Mouse (Mus musculus) retina, postnatal 7 days (tissue): Measurements from ENCODE around the gene Dnah5.

Source experiments
- DNase-seq: peaks from one replicate; pipeline ENCODE4 v3.0.0-alpha.2; 2012; ENCODE audit warnings: low read depth, low spot score

Dnah5 gene

GRCm38 (mm10) chr15:28466591-28467247 lies 263.2 kb downstream of the Dnah5 start:
- no peak for DNase-seq

GRCm38 (mm10) chr15:28473749-28474390 lies 270.3 kb downstream of the Dnah5 start:
- no peak for DNase-seq

- DNase-seq, result no peak
Observed at GRCm38 (mm10) chr15:28502820-28503219, 299.3 kb downstream of the Dnah5 start.

GRCm38 (mm10) chr15:28515176-28515575 lies 311.6 kb downstream of the Dnah5 start:
- DNase-seq, result no peak
